Mouse (Mus musculus) megakaryocyte-erythroid progenitor cell, adult 5-6 weeks (primary cell): ENCODE data around the gene Abcb8. TPM values are rescaled to one million over a fixed set of nuclear protein-coding genes. Genes with fewer than 3 reads are reported as not detected.

Experiments used
- ATAC-seq: replicated peaks from 2 replicates; pipeline ENCODE4 v1.8.0; 2016; ENCODE audit warnings: mild to moderate bottlenecking, inconsistent platforms; ENCODE audit not compliant: severe bottlenecking, poor library complexity, low FRiP score, low TSS enrichment
- total RNA-seq, 2 experiments: library from RNA; stranded (forward) in 1 of 2; stranded (reverse) in 1 of 2; fragments of 200-1000, 215-1000 nt in 1 of 2; fragments of >200 nt in 1 of 2; fragmentation: Nextera tagmentation in 1 of 2; gene quantifications; 2 replicates each; pipeline ENCODE4 v1.2.3; 2014 to 2017

Abcb8 gene
- total RNA-seq, 2 experiments from 2014 or later: 24.8 to 83.4 TPM

GRCm38 (mm10) chr5:24420381-24420780 is 26.9 kb downstream of the Abcb8 start:
- no peak for ATAC-seq

- peak; percentile 93 for ATAC-seq
These were observed 29.9 kb downstream of the Abcb8 start, which contains the start of the genes Cdk5 and Slc4a2 for GRCm38 (mm10) chr5:24423129-24424003. TSS of gene Cdk5 (minus strand) at chr5:24423530. TSS of gene Slc4a2 (plus strand) at chr5:24423837.

- no peak; the same call in 1 of the 2 replicates for ATAC-seq
These were observed 30.7 kb downstream of the Abcb8 start for GRCm38 (mm10) chr5:24424004-24424781.

- no peak for ATAC-seq
These were observed 31.5 kb downstream of the Abcb8 start for GRCm38 (mm10) chr5:24424861-24425411.

- no peak for ATAC-seq
These were observed 32.1 kb downstream of the Abcb8 start for GRCm38 (mm10) chr5:24425421-24426036.

GRCm38 (mm10) chr5:24426037-24426432 is 32.6 kb downstream of the Abcb8 start:
- ATAC-seq: no peak

- no peak for ATAC-seq
These were observed 33.3 kb downstream of the Abcb8 start for GRCm38 (mm10) chr5:24426556-24427284.

GRCm38 (mm10) chr5:24427285-24427633 is 33.8 kb downstream of the Abcb8 start:
- ATAC-seq: no peak

GRCm38 (mm10) chr5:24427981-24428402 is 34.5 kb downstream of the Abcb8 start:
- ATAC-seq: no peak

- no peak for ATAC-seq
These were observed 35.1 kb downstream of the Abcb8 start for GRCm38 (mm10) chr5:24428596-24428995.

- no peak for ATAC-seq
These were observed 40.5 kb downstream of the Abcb8 start for GRCm38 (mm10) chr5:24433993-24434392.

GRCm38 (mm10) chr5:24441187-24441586 is 47.7 kb downstream of the Abcb8 start:
- no peak for ATAC-seq

- no peak for ATAC-seq
These were observed 48.6 kb downstream of the Abcb8 start for GRCm38 (mm10) chr5:24442029-24442428.

- no peak for ATAC-seq
These were observed 49.7 kb downstream of the Abcb8 start for GRCm38 (mm10) chr5:24443204-24443603.

GRCm38 (mm10) chr5:24443927-24444326 is 50.5 kb downstream of the Abcb8 start:
- no peak for ATAC-seq

GRCm38 (mm10) chr5:24444746-24445427 is 51.4 kb downstream of the Abcb8 start, which contains the start of gene Fastk:
TSS of gene Fastk (minus strand) at chr5:24445287.
- peak; percentile 71 for ATAC-seq

GRCm38 (mm10) chr5:24445428-24446080 is 52.1 kb downstream of the Abcb8 start:
- ATAC-seq: no peak

- ATAC-seq: no peak
These were observed 53.2 kb downstream of the Abcb8 start for GRCm38 (mm10) chr5:24446630-24447029.
